Mouse (Mus musculus): ENCODE data around the gene Trpm2.

- TF ChIP-seq POLR2A (IDR thresholded peaks at IDR 0.05; ENCODE audit: low read depth, low read length): no peak
- no peak for TF ChIP-seq MXI1 (IDR thresholded peaks at IDR 0.05; ENCODE audit: low read depth, low read length)
- TF ChIP-seq ELF1 (IDR thresholded peaks at IDR 0.05; ENCODE audit: low read depth, low read length): no peak
- TF ChIP-seq JUND (conservative IDR thresholded peaks at IDR 0.05; ENCODE audit: low read depth, low read length): no peak
Observed at GRCm38 (mm10) chr10:78004479-78005100, 34.2 kb upstream of the Trpm2 start.

All from CH12.LX (cell line).